Mouse (Mus musculus) erythroblast, embryonic 14.5 days (primary cell): ENCODE data around the gene Cacnb3. TPM values are rescaled to one million over a fixed set of nuclear protein-coding genes. Genes with fewer than 3 reads are reported as not detected.

ENCODE experiments used
- H3K27me3 ChIP-seq: 2 replicates; pipeline ENCODE4 v1.6.1; 2012; ENCODE audit warnings: inconsistent platforms; ENCODE audit not compliant: control insufficient read depth
- H3K36me3 ChIP-seq: 2 replicates; pipeline ENCODE4 v1.6.1; 2012; ENCODE audit warnings: mild to moderate bottlenecking, inconsistent platforms; ENCODE audit not compliant: control insufficient read depth
- H3K4me1 ChIP-seq: 2 replicates; pipeline ENCODE4 v1.6.1; 2012; ENCODE audit warnings: inconsistent platforms; ENCODE audit not compliant: control insufficient read depth
- H3K4me3 ChIP-seq: replicated peaks from 2 replicates; pipeline ENCODE3; 2012; ENCODE audit warnings: moderate library complexity, mild to moderate bottlenecking, inconsistent platforms
- H3K9me3 ChIP-seq: 2 replicates; pipeline ENCODE4 v1.6.1; 2012; ENCODE audit warnings: low read length, inconsistent platforms, mixed read lengths; ENCODE audit not compliant: control insufficient read depth
- GATA1 ChIP-seq: IDR thresholded peaks from 2 replicates; pipeline ENCODE4 v1.6.1; 2012; ENCODE audit warnings: low read length, inconsistent platforms, mixed read lengths
- TAL1 ChIP-seq: IDR thresholded peaks from 3 replicates; pipeline ENCODE4 v1.6.1; 2012; ENCODE audit warnings: low read length, inconsistent platforms, mixed read lengths
- polyA plus RNA-seq: library from polyadenylated mRNA; stranded (reverse); fragments of >175 nt; gene quantifications from 2 replicates; pipeline ENCODE4 v1.2.3, GENCODE M21; 2012

The Cacnb3 gene
- polyA plus RNA-seq, 1 experiment, result not detected

GRCm38 (mm10) chr15:98692171-98692715, 61.6 kb downstream of the Cacnb3 start:
- peaks cover 22% of the 10 kb centered on the region for H3K27me3 ChIP-seq

More at GRCm38 (mm10) chr15:98692171-98692715, 61.6 kb downstream of the Cacnb3 start:
- TF ChIP-seq GATA1 (no peak), TAL1 (no peak)
- H3K4me3 ChIP-seq, result no peak overlapping the region
- no peaks in the 10 kb centered on the region for H3K36me3 ChIP-seq
- H3K4me1 ChIP-seq, result peaks cover 1% of the 10 kb centered on the region; the same call in 1 of the 2 replicates
- H3K9me3 ChIP-seq, result no peaks in the 10 kb centered on the region

Other genes starting within 250 kb of the Cacnb3 start
- not detected in 2 replicates for gene Olfr283, start 249.9 kb upstream of the Cacnb3 start, polyA plus RNA-seq
- gene Olfr282, start 199.6 kb upstream of the Cacnb3 start, polyA plus RNA-seq, result not detected in 2 replicates
- gene Olfr281, start 178.3 kb upstream of the Cacnb3 start, polyA plus RNA-seq, result 0.01 TPM in 1 of 2 replicates, not detected in the other
- gene OR5BS1P, start 160.9 kb upstream of the Cacnb3 start, polyA plus RNA-seq, result not detected in 2 replicates
- gene Lalba, start 148.1 kb upstream of the Cacnb3 start, polyA plus RNA-seq, result not detected in 2 replicates
- not detected in 2 replicates for gene Olfr279, start 138.4 kb upstream of the Cacnb3 start, polyA plus RNA-seq
- gene Kansl2, start 96.6 kb upstream of the Cacnb3 start, polyA plus RNA-seq, result 2.3 and 2.7 TPM in 2 replicates
- gene Ccnt1, start 59.9 kb upstream of the Cacnb3 start, polyA plus RNA-seq, result 0.41 and 0.61 TPM in 2 replicates
- not detected in 2 replicates for gene 4930415O20Rik, start 59.8 kb upstream of the Cacnb3 start, polyA plus RNA-seq
- gene Adcy6, start 20.8 kb upstream of the Cacnb3 start, polyA plus RNA-seq, result 1.6 TPM in 2 replicates
- gene Ddx23, start 32.1 kb downstream of the Cacnb3 start, polyA plus RNA-seq, result 7.9 and 8.4 TPM in 2 replicates
- 0.02 TPM in 1 of 2 replicates, not detected in the other for gene Rnd1, start 46.6 kb downstream of the Cacnb3 start, polyA plus RNA-seq
- 0.08 TPM in 1 of 2 replicates, not detected in the other for gene Ccdc65, start 77.4 kb downstream of the Cacnb3 start, polyA plus RNA-seq
- gene Fkbp11, start 97.4 kb downstream of the Cacnb3 start, polyA plus RNA-seq, result 0.06 and 0.19 TPM in 2 replicates
- 0.11 and 0.14 TPM in 2 replicates for gene Arf3, start 132.4 kb downstream of the Cacnb3 start, polyA plus RNA-seq
- gene Wnt10b, start 147.3 kb downstream of the Cacnb3 start, polyA plus RNA-seq, result not detected in 2 replicates
- not detected in 2 replicates for gene Wnt1, start 159.0 kb downstream of the Cacnb3 start, polyA plus RNA-seq
- gene Ddn, start 178.7 kb downstream of the Cacnb3 start, polyA plus RNA-seq, result 0.01 and 0.02 TPM in 2 replicates
- 54.6 and 55.9 TPM in 2 replicates for gene Prkag1, start 200.7 kb downstream of the Cacnb3 start, polyA plus RNA-seq
- 1.5 and 2.6 TPM in 2 replicates for gene Kmt2d, start 240.4 kb downstream of the Cacnb3 start, polyA plus RNA-seq